Mouse (Mus musculus) forebrain, embryonic 11.5 days (tissue): ENCODE measurements at regions not wholly inside any gene's neighbourhood (a gene's known extent, or its start where the extent isn't known, plus 50 kb on each side); places are given as distances from the start of the nearest gene placed in this dataset.

Experiments used
- ATAC-seq: fragments of 200-750 bp; cut with Nextera tagmentation; replicated peaks from 2 replicates; pipeline ENCODE4 v1.8.0; 2017; ENCODE audit warnings: moderate TSS enrichment; ENCODE audit not compliant: low FRiP score
- DNase-seq: peaks from one replicate; pipeline ENCODE4 v3.0.0-alpha.2; 2017; ENCODE audit warnings: low spot score
- H3K27ac ChIP-seq: fragments of 300-500 bp; sonication (generic); 2 replicates; pipeline ENCODE4 v1.5.1; 2014; ENCODE audit warnings: low read depth, low read length
- H3K27me3 ChIP-seq: fragments of 300-500 bp; sonication (generic); 2 replicates; pipeline ENCODE4 v1.6.1; 2014; ENCODE audit warnings: mild to moderate bottlenecking, low read length, mixed read lengths; ENCODE audit not compliant: control insufficient read depth, insufficient read depth
- H3K36me3 ChIP-seq: fragments of 300-500 bp; sonication (generic); 2 replicates; pipeline ENCODE4 v1.6.1; 2014; ENCODE audit warnings: mild to moderate bottlenecking, low read length, moderate library complexity, mixed read lengths; ENCODE audit not compliant: control insufficient read depth, insufficient read depth
- H3K4me1 ChIP-seq: fragments of 300-500 bp; sonication (generic); replicated peaks from 2 replicates; pipeline ENCODE4 v1.6.1; 2014; ENCODE audit warnings: low read length, mixed read lengths; ENCODE audit not compliant: control insufficient read depth, insufficient read depth
- H3K4me2 ChIP-seq: fragments of 300-500 bp; sonication (generic); 2 replicates; pipeline ENCODE4 v1.6.1; 2014; ENCODE audit warnings: low read depth, mild to moderate bottlenecking, low read length, moderate library complexity, mixed read lengths; ENCODE audit not compliant: severe bottlenecking
- H3K4me3 ChIP-seq: fragments of 300-500 bp; sonication (generic); 2 replicates; pipeline ENCODE4 v1.5.1; 2014; ENCODE audit warnings: low read depth, low read length
- H3K9ac ChIP-seq: fragments of 300-500 bp; sonication (generic); 2 replicates; pipeline ENCODE4 v1.6.1; 2014; ENCODE audit warnings: low read length
- H3K9me3 ChIP-seq: fragments of 300-500 bp; sonication (generic); 2 replicates; pipeline ENCODE4 v1.6.1; 2016; ENCODE audit warnings: low read length, mixed read lengths; ENCODE audit not compliant: control insufficient read depth
- WGBS: fragments of 180-500 bp; shearing (Covaris S2); extraction: QIAGEN DNeasy Blood & Tissue Kit; methylation state at CpG from one replicate; pipeline ENCODE4 v1.1.7; 2014; 5-methylcytosine and 5-hydroxymethylcytosine counted together

GRCm38 (mm10) chr12:17481687-17482086, 62.9 kb upstream of the Odc1 start:
- no peaks in the 10 kb centered on the region for H3K4me1 ChIP-seq
- H3K27ac ChIP-seq, result no peak overlapping the region
- H3K36me3 ChIP-seq, result no peaks in the 10 kb centered on the region
- H3K27me3 ChIP-seq, result no peaks in the 10 kb centered on the region
- DNase-seq (peak; percentile 11), ATAC-seq (no peak)
- no peak overlapping the region for H3K4me3 ChIP-seq
- no peak overlapping the region for H3K9ac ChIP-seq
- no peaks in the 10 kb centered on the region for H3K9me3 ChIP-seq
- WGBS, result 92% methylated on average over 9 of the region's 9 CpGs
- no peak overlapping the region for H3K4me2 ChIP-seq

- Histone ChIP-seq H3K27ac (no peak overlapping the region), H3K9me3 (no peaks in the 10 kb centered on the region), H3K27me3 (no peaks in the 10 kb centered on the region), H3K36me3 (no peaks in the 10 kb centered on the region), H3K4me3 (no peak overlapping the region), H3K4me2 (no peak overlapping the region), H3K4me1 (no peaks in the 10 kb centered on the region), H3K9ac (no peak overlapping the region)
- ATAC-seq (no peak), DNase-seq (peak; percentile 16)
- 95% methylated on average over 13 of the region's 13 CpGs for WGBS
Measured at GRCm38 (mm10) chr12:17482196-17482595, 62.4 kb upstream of the Odc1 start.

GRCm38 (mm10) chr12:17484448-17484847, 60.1 kb upstream of the Odc1 start:
- Histone ChIP-seq H3K36me3 (no peaks in the 10 kb centered on the region), H3K4me1 (no peaks in the 10 kb centered on the region), H3K9me3 (no peaks in the 10 kb centered on the region), H3K27ac (no peak overlapping the region), H3K4me2 (no peak overlapping the region), H3K27me3 (no peaks in the 10 kb centered on the region), H3K9ac (no peak overlapping the region), H3K4me3 (no peak overlapping the region)
- DNase-seq (peak; percentile 45), ATAC-seq (no peak)
- WGBS, result 90% methylated on average over 9 of the region's 9 CpGs

GRCm38 (mm10) chr12:17486062-17486770, 58.4 kb upstream of the Odc1 start:
- DNase-seq, result peak; percentile 10

GRCm38 (mm10) chr12:17487336-17487735, 57.3 kb upstream of the Odc1 start:
- Histone ChIP-seq H3K9ac (no peak overlapping the region), H3K36me3 (no peaks in the 10 kb centered on the region), H3K4me3 (no peak overlapping the region), H3K4me2 (no peak overlapping the region), H3K9me3 (no peaks in the 10 kb centered on the region), H3K27ac (no peak overlapping the region), H3K27me3 (no peaks in the 10 kb centered on the region), H3K4me1 (no peaks in the 10 kb centered on the region)
- 27% methylated on average over 1 of the region's 1 CpGs for WGBS
- DNase-seq (no peak), ATAC-seq (no peak)

More at GRCm38 (mm10) chr12:17486062-17486770, 58.4 kb upstream of the Odc1 start:
- H3K36me3 ChIP-seq, result no peaks in the 10 kb centered on the region
- H3K27ac ChIP-seq, result no peak overlapping the region
- no peaks in the 10 kb centered on the region for H3K4me1 ChIP-seq
- 44% methylated on average over 9 of the region's 9 CpGs for WGBS
- no peaks in the 10 kb centered on the region for H3K9me3 ChIP-seq
- H3K4me2 ChIP-seq, result no peak overlapping the region
- H3K27me3 ChIP-seq, result no peaks in the 10 kb centered on the region
- no peak overlapping the region for H3K9ac ChIP-seq
- ATAC-seq, result no peak
- no peak overlapping the region for H3K4me3 ChIP-seq

GRCm38 (mm10) chr12:17488203-17488602, 56.4 kb upstream of the Odc1 start:
- WGBS, result 80% methylated on average over 1 of the region's 1 CpGs
- no peaks in the 10 kb centered on the region for H3K36me3 ChIP-seq
- no peaks in the 10 kb centered on the region for H3K9me3 ChIP-seq
- H3K27ac ChIP-seq, result no peak overlapping the region
- DNase-seq (no peak), ATAC-seq (no peak)
- no peaks in the 10 kb centered on the region for H3K27me3 ChIP-seq
- no peak overlapping the region for H3K4me2 ChIP-seq
- no peak overlapping the region for H3K9ac ChIP-seq
- no peaks in the 10 kb centered on the region for H3K4me1 ChIP-seq
- H3K4me3 ChIP-seq, result no peak overlapping the region

GRCm38 (mm10) chr12:17489971-17490370, 54.6 kb upstream of the Odc1 start:
- DNase-seq (no peak), ATAC-seq (no peak)
- no peak overlapping the region for H3K4me2 ChIP-seq
- no peak overlapping the region for H3K27ac ChIP-seq
- no peak overlapping the region for H3K4me3 ChIP-seq
- 94% methylated on average over 3 of the region's 3 CpGs for WGBS
- no peaks in the 10 kb centered on the region for H3K36me3 ChIP-seq
- H3K27me3 ChIP-seq, result no peaks in the 10 kb centered on the region
- H3K9ac ChIP-seq, result no peak overlapping the region
- H3K9me3 ChIP-seq, result no peaks in the 10 kb centered on the region
- no peaks in the 10 kb centered on the region for H3K4me1 ChIP-seq

GRCm38 (mm10) chr12:17492574-17492973, 52.0 kb upstream of the Odc1 start:
- 61% methylated on average over 4 of the region's 4 CpGs for WGBS
- 0 out of 2 replicates have a peak, but pooled peaks cover 3% of the 10 kb centered on the region for H3K4me1 ChIP-seq
- H3K9me3 ChIP-seq, result no peaks in the 10 kb centered on the region
- no peak for ATAC-seq
- no peak overlapping the region for H3K4me2 ChIP-seq
- H3K9ac ChIP-seq, result no peak overlapping the region
- no peak overlapping the region for H3K27ac ChIP-seq
- no peaks in the 10 kb centered on the region for H3K27me3 ChIP-seq
- DNase-seq, result no peak
- H3K4me3 ChIP-seq, result no peak overlapping the region
- H3K36me3 ChIP-seq, result no peaks in the 10 kb centered on the region

- Histone ChIP-seq H3K9ac (no peak overlapping the region), H3K27ac (no peak overlapping the region), H3K36me3 (no peaks in the 10 kb centered on the region), H3K4me2 (no peak overlapping the region), H3K9me3 (no peaks in the 10 kb centered on the region), H3K27me3 (no peaks in the 10 kb centered on the region), H3K4me1 (0 out of 2 replicates have a peak, but pooled peaks cover 3% of the 10 kb centered on the region), H3K4me3 (no peak overlapping the region)
- DNase-seq (no peak), ATAC-seq (no peak)
- 92% methylated on average over 7 of the region's 7 CpGs for WGBS
Measured at GRCm38 (mm10) chr12:17493053-17493452, 51.5 kb upstream of the Odc1 start.
